Mouse (Mus musculus) liver, adult 2 months (tissue): ENCODE results near the gene Hes6. TPM values are rescaled to one million over a fixed set of nuclear protein-coding genes. Genes with fewer than 3 reads are reported as not detected.

Experiments used
- DNase-seq: peaks from one replicate; pipeline ENCODE4 v3.0.0-alpha.2; 2011; ENCODE audit warnings: low read depth, low spot score; ENCODE audit errors: extremely low read depth
- H3K27ac ChIP-seq: fragments of 200-500 bp; replicated peaks from 2 replicates; pipeline ENCODE4 v1.5.1; 2012; ENCODE audit warnings: low read depth, mild to moderate bottlenecking, control low read depth, inconsistent platforms, low read length; ENCODE audit not compliant: insufficient read depth
- H3K27me3 ChIP-seq: fragments of 200-500 bp; 2 replicates; pipeline ENCODE4 v1.6.1; 2012; ENCODE audit warnings: mild to moderate bottlenecking, moderate library complexity, low read length, inconsistent platforms; ENCODE audit not compliant: control insufficient read depth, insufficient read depth
- H3K36me3 ChIP-seq: fragments of 200-500 bp; 2 replicates; pipeline ENCODE4 v1.6.1; 2012; ENCODE audit warnings: low read length, inconsistent platforms; ENCODE audit not compliant: control insufficient read depth, insufficient read depth
- H3K4me1 ChIP-seq: fragments of 200-500 bp; 2 replicates; pipeline ENCODE4 v1.6.1; 2011; ENCODE audit warnings: low read length; ENCODE audit not compliant: control insufficient read depth, insufficient read depth
- H3K4me3 ChIP-seq: fragments of 200-500 bp; 2 replicates; pipeline ENCODE4 v1.5.1; 2011; ENCODE audit warnings: low read depth, mild to moderate bottlenecking, control low read depth, low read length, moderate library complexity; ENCODE audit not compliant: insufficient read depth
- H3K79me2 ChIP-seq: fragments of 200-500 bp; 2 replicates; pipeline ENCODE4 v1.6.1; 2012; ENCODE audit warnings: inconsistent platforms, mild to moderate bottlenecking, low read length, moderate library complexity; ENCODE audit not compliant: control insufficient read depth, insufficient read depth
- H3K9ac ChIP-seq: fragments of 200-500 bp; 2 replicates; pipeline ENCODE4 v1.6.1; 2012; ENCODE audit warnings: low read depth, mild to moderate bottlenecking, control low read depth, inconsistent platforms, low read length
- CTCF ChIP-seq: fragments of 200-500 bp; IDR thresholded peaks from 2 replicates; pipeline ENCODE4 v1.5.1; 2011; ENCODE audit warnings: low read depth, low read length, control low read depth
- POLR2A ChIP-seq: fragments of 200-500 bp; IDR thresholded peaks from 2 replicates; pipeline ENCODE4 v1.6.1; 2011; ENCODE audit warnings: low read length, control low read depth; ENCODE audit not compliant: insufficient read depth; ENCODE audit errors: extremely low read depth
- WGBS: fragments of 180-500 bp; shearing (Covaris S2); methylation state at CpG from one replicate; pipeline ENCODE4 v1.1.7; 2018; 5-methylcytosine and 5-hydroxymethylcytosine counted together
- polyA plus RNA-seq: library from polyadenylated mRNA; depleted of rRNA; stranded (reverse); fragments of >200 nt; gene quantifications from 2 replicates; pipeline ENCODE4 v1.2.3, GENCODE M21; 2012; rRNA removed
- total RNA-seq: library from RNA; depleted of rRNA; stranded (reverse); fragments of >200 nt; gene quantifications from 2 replicates; pipeline ENCODE4 v1.2.3, GENCODE M21; 2014; rRNA removed

The Hes6 gene
- total and polyA plus RNA-seq, 2 experiments: 97.0 to 112 TPM

DNA sequence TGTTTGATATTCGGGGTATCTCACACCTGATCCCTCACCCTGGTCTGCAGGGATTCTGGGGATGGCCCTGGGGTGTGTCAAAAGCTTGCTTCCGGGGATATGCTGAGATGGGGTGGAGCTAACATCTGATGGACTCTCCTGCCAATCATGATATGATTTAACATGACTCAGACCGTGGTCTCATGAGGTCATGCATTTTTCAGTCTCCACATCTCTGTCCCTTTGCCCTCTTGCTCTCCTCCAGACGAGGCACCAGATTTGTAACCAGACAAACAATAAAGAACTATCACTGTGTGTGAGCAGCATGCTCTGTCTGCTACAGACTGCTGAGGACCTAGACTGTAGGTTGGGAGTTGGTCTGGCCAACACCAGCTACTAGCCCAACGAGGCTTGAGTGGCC, 51.7 kb downstream of the Hes6 start:
- H3K4me1 ChIP-seq: peaks cover 3% of the 10 kb centered on the region; the same call in 1 of the 2 replicates
- H3K9ac ChIP-seq: no peak overlapping the region
- 80% methylated on average over 5 of the region's 5 CpGs for WGBS
- H3K27me3 ChIP-seq: 0 out of 2 replicates have a peak, but pooled peaks cover 2% of the 10 kb centered on the region
- DNase-seq: no peak
- TF ChIP-seq POLR2A: no peak
- no peak for TF ChIP-seq CTCF
- H3K36me3 ChIP-seq: no peaks in the 10 kb centered on the region
- no peaks in the 10 kb centered on the region for H3K79me2 ChIP-seq
- H3K4me3 ChIP-seq: no peak overlapping the region
- no peak overlapping the region for H3K27ac ChIP-seq

Other genes starting within 250 kb of the Hes6 start
- 3.6 and 4.6 TPM in 2 replicates for gene Ramp1, start 234.2 kb downstream of the Hes6 start, total RNA-seq
- 6.3 and 6.6 TPM in 2 replicates for gene Ramp1, start 234.2 kb downstream of the Hes6 start, polyA plus RNA-seq
- 17.7 and 23.0 TPM in 2 replicates for gene Ube2f, start 163.7 kb downstream of the Hes6 start, total RNA-seq
- gene Ube2f, start 163.7 kb downstream of the Hes6 start, polyA plus RNA-seq: 23.4 and 32.9 TPM in 2 replicates
- gene Scly, start 115.7 kb downstream of the Hes6 start, total RNA-seq: 50.4 and 52.2 TPM in 2 replicates
- 106 and 110 TPM in 2 replicates for gene Scly, start 115.7 kb downstream of the Hes6 start, polyA plus RNA-seq
- gene Espnl, start 92.0 kb downstream of the Hes6 start, total RNA-seq: 0.20 TPM in 1 of 2 replicates, not detected in the other
- 0.01 and 0.09 TPM in 2 replicates for gene Espnl, start 92.0 kb downstream of the Hes6 start, polyA plus RNA-seq
- not detected in 2 replicates for gene Klhl30, start 63.0 kb downstream of the Hes6 start, total RNA-seq
- gene Klhl30, start 63.0 kb downstream of the Hes6 start, polyA plus RNA-seq: 0.02 TPM in 1 of 2 replicates, not detected in the other
- gene Erfe, start 47.6 kb downstream of the Hes6 start, total RNA-seq: not detected in 2 replicates
- not detected in 2 replicates for gene Erfe, start 47.6 kb downstream of the Hes6 start, polyA plus RNA-seq
- gene Ilkap, start 15.2 kb downstream of the Hes6 start, total RNA-seq: 50.3 and 54.7 TPM in 2 replicates
- gene Ilkap, start 15.2 kb downstream of the Hes6 start, polyA plus RNA-seq: 25.2 and 32.0 TPM in 2 replicates
- 5.7 and 7.7 TPM in 2 replicates for gene Per2, start 45.3 kb upstream of the Hes6 start, total RNA-seq
- 3.9 and 4.9 TPM in 2 replicates for gene Per2, start 45.3 kb upstream of the Hes6 start, polyA plus RNA-seq
- 3.2 and 3.6 TPM in 2 replicates for gene Traf3ip1, start 80.6 kb upstream of the Hes6 start, total RNA-seq
- 3.4 and 3.8 TPM in 2 replicates for gene Traf3ip1, start 80.6 kb upstream of the Hes6 start, polyA plus RNA-seq
- 3.5 and 4.4 TPM in 2 replicates for gene Asb1, start 126.5 kb upstream of the Hes6 start, total RNA-seq
- 3.5 and 4.6 TPM in 2 replicates for gene Asb1, start 126.5 kb upstream of the Hes6 start, polyA plus RNA-seq